Mouse (Mus musculus) lung, adult 18-20 months (tissue): Measurements from ENCODE around the gene Mrgprx2.
"Not testable (repeated sequence)": the region's sequence is repeated elsewhere in the genome, so short reads cannot be mapped to it uniquely, and the experiment has no call there.

Experiments used
- DNase-seq, 2 experiments: peaks; one replicate each; pipeline ENCODE4 v3.0.0; 2022; ENCODE audit warnings: mixed read lengths in 2 of 2

Mrgprx2 gene

GRCm38 (mm10) chr7:48499221-48499620 lies at the start of gene Mrgprx2:
Mrgprx2 (minus strand) TSS chr7:48499321.
- DNase-seq: no peak

GRCm38 (mm10) chr7:48456242-48456641 lies 42.9 kb downstream of the Mrgprx2 start, which contains the start of gene Mrgprb1:
Mrgprb1 (minus strand) TSS chr7:48456342.
- DNase-seq: no peak

GRCm38 (mm10) chr7:48436581-48436980 lies 62.5 kb downstream of the Mrgprx2 start:
- no peak for DNase-seq

GRCm38 (mm10) chr7:48435936-48436335 lies 63.2 kb downstream of the Mrgprx2 start:
- DNase-seq: not testable (repeated sequence)
